Mouse (Mus musculus) liver, embryonic 15.5 days (tissue): ENCODE measurements around the gene Baiap3. TPM values are rescaled to one million over a fixed set of nuclear protein-coding genes. Genes with fewer than 3 reads are reported as not detected.
A peak's percentile ranks its signal among the peaks of the same experiment; 100 is the strongest.
"Not testable (repeated sequence)": the region's sequence is repeated elsewhere in the genome, so short reads cannot be mapped to it uniquely, and the experiment has no call there.

Experiments used
- ATAC-seq: fragments of 200-750 bp; cut with Nextera tagmentation; 2 replicates; pipeline ENCODE4 v1.8.0; 2017; ENCODE audit warnings: moderate number of reproducible peaks, mild to moderate bottlenecking, moderate library complexity; ENCODE audit not compliant: insufficient read depth
- H3K27ac ChIP-seq: fragments of 300-500 bp; sonication (generic); replicated peaks from 2 replicates; pipeline ENCODE4 v1.5.1; 2015; ENCODE audit warnings: mild to moderate bottlenecking, inconsistent platforms
- H3K27me3 ChIP-seq: fragments of 300-500 bp; sonication (generic); 2 replicates; pipeline ENCODE4 v1.6.1; 2015; ENCODE audit warnings: mild to moderate bottlenecking, inconsistent platforms
- H3K36me3 ChIP-seq: fragments of 300-500 bp; sonication (generic); replicated peaks from 2 replicates; pipeline ENCODE4 v1.6.1; 2015; ENCODE audit warnings: moderate library complexity, mild to moderate bottlenecking, inconsistent platforms
- H3K4me1 ChIP-seq: fragments of 300-500 bp; sonication (generic); replicated peaks from 2 replicates; pipeline ENCODE4 v1.6.1; 2015; ENCODE audit warnings: inconsistent platforms
- H3K4me2 ChIP-seq: fragments of 300-500 bp; sonication (generic); 2 replicates; pipeline ENCODE4 v1.6.1; 2015; ENCODE audit warnings: moderate library complexity, mild to moderate bottlenecking, inconsistent platforms
- H3K4me3 ChIP-seq: fragments of 300-500 bp; sonication (generic); replicated peaks from 2 replicates; pipeline ENCODE4 v1.5.1; 2015; ENCODE audit warnings: mild to moderate bottlenecking, inconsistent platforms
- H3K9ac ChIP-seq: fragments of 300-500 bp; sonication (generic); 2 replicates; pipeline ENCODE4 v1.6.1; 2015; ENCODE audit warnings: moderate library complexity, mild to moderate bottlenecking, inconsistent platforms
- H3K9me3 ChIP-seq: fragments of 300-500 bp; sonication (generic); replicated peaks from 2 replicates; pipeline ENCODE4 v1.6.1; 2016; ENCODE audit warnings: inconsistent platforms
- WGBS: fragments of 180-500 bp; shearing (Covaris S2); methylation state at CpG from one replicate; pipeline ENCODE4 v1.1.7; 2015; ENCODE audit warnings: mixed read lengths; ENCODE audit not compliant: insufficient replicate concordance; 5-methylcytosine and 5-hydroxymethylcytosine counted together
- polyA plus RNA-seq: library from polyadenylated mRNA; unstranded; fragments of >200 nt; fragmentation: Nextera tagmentation; extraction: Ambion mirVana; gene quantifications from 2 replicates; pipeline ENCODE4 v1.2.1, GENCODE M21; 2015

Gene Baiap3
- polyA plus RNA-seq, 1 experiment from 2014 or later, result 0.30 TPM

DNA sequence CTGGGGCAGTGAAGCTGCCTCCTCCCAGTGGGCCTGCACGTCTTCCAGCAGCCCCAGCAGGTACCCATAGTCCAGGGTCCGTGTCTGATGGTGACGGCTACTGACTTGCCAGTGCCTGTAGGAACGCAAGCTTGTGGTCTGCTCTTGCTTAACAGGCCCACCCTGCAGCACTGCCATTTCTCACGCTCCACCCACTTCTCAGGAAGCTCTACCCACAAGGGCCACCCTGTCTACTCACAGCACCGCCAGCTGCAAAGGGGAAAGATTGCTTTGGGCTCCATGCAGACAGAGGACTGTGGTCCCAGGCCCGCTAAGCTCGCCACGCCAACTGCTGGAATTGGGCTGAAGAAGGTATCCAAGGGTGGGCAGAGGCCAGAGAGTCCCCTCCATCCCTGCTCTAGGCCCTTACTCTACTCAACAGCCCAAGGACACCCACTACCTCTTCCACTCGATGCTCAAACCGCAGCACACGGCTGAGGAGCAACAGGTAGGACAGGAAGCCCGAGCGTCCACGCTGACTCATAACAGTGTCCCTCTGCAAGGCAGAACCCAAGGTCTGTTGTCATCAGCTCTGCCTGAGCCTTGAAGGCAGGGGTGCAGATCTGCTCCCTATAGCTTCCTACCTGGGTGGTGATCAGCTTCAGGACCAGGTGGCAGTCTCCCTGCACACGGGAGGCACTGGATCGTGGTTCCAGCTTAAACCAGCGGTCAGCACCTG is 8.0 kb downstream of the Baiap3 start:
- Histone ChIP-seq H3K27me3 (peaks cover 33% of the 10 kb centered on the region), H3K36me3 (peaks cover 15% of the 10 kb centered on the region), H3K9me3 (no peaks in the 10 kb centered on the region), H3K4me1 (no peaks in the 10 kb centered on the region), H3K4me3 (no peak overlapping the region), H3K27ac (no peak overlapping the region), H3K4me2 (peak overlapping the region; percentile 13; the same call in 1 of the 2 replicates), H3K9ac (no peak overlapping the region)
- WGBS, result 38% methylated on average over 18 of the region's 18 CpGs
- no peak for ATAC-seq

DNA sequence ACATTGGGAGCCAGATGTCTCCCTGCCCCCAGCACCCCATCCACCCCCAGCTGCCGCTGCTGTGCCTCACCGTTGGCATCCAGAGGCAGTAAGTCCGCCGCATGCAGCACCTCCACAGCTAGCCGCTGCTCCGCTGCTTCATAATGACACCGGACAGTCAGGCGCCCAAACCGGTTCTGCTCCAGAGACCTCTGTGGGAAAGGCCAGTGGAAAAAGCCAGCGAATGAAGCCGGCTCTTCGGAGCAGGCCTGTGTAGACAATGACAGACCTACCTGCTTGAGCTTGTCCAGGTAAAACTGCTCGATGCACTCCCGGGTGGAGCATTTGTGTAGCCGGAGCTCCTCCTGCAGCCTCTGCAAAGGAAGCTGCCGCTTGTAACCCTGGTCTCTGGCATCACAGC is 11.9 kb downstream of the Baiap3 start:
- 84% methylated on average over 16 of the region's 16 CpGs for WGBS
- H3K4me1 ChIP-seq, result peaks cover 21% of the 10 kb centered on the region
- ATAC-seq, result no peak

DNA sequence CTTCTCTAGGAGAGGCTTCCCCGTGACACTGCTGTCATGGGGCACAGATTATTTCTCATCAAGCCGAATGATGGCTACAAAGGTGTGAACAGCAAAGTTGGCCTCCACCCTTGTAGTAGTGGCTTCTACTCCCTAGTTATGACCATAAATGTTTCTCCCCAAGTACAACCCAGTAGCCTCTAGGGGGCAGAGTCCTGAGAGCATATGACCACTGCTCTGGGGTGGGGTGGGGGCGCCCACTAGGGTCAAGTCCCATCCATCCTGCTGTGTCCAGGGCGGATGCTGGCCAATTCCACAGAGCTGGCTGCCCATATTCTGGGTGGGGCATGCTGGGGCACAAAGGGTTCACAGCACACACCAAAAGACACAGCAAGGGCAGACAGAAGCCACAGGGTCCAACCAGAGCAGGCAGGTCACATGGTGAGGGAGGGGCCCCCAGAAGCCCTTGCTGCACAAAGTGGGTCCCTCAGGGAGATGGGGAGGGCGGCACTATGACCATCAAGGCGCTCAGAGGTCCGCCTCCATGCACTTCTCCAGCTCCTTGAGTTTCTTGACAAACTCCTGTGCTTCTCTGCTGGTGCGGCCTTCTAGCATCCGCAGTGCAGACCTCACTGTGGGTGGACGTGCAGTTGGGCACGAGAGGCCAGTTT is 12.9 kb downstream of the Baiap3 start:
- no peak overlapping the region for H3K27ac ChIP-seq
- no peaks in the 10 kb centered on the region for H3K9me3 ChIP-seq
- no peak overlapping the region for H3K9ac ChIP-seq
- no peak overlapping the region for H3K4me3 ChIP-seq
- H3K4me1 ChIP-seq, result peaks cover 25% of the 10 kb centered on the region
- peaks cover 26% of the 10 kb centered on the region for H3K36me3 ChIP-seq
- 82% methylated on average over 11 of the region's 11 CpGs for WGBS
- no peak for ATAC-seq
- H3K27me3 ChIP-seq, result peaks cover 6% of the 10 kb centered on the region
- H3K4me2 ChIP-seq, result no peak overlapping the region

More for the DNA sequence above, 11.9 kb downstream of the Baiap3 start:
- H3K27me3 ChIP-seq, result peaks cover 7% of the 10 kb centered on the region
- H3K9ac ChIP-seq, result no peak overlapping the region
- no peak overlapping the region for H3K4me2 ChIP-seq
- H3K27ac ChIP-seq, result no peak overlapping the region
- H3K36me3 ChIP-seq, result peaks cover 26% of the 10 kb centered on the region
- no peaks in the 10 kb centered on the region for H3K9me3 ChIP-seq
- H3K4me3 ChIP-seq, result no peak overlapping the region

DNA sequence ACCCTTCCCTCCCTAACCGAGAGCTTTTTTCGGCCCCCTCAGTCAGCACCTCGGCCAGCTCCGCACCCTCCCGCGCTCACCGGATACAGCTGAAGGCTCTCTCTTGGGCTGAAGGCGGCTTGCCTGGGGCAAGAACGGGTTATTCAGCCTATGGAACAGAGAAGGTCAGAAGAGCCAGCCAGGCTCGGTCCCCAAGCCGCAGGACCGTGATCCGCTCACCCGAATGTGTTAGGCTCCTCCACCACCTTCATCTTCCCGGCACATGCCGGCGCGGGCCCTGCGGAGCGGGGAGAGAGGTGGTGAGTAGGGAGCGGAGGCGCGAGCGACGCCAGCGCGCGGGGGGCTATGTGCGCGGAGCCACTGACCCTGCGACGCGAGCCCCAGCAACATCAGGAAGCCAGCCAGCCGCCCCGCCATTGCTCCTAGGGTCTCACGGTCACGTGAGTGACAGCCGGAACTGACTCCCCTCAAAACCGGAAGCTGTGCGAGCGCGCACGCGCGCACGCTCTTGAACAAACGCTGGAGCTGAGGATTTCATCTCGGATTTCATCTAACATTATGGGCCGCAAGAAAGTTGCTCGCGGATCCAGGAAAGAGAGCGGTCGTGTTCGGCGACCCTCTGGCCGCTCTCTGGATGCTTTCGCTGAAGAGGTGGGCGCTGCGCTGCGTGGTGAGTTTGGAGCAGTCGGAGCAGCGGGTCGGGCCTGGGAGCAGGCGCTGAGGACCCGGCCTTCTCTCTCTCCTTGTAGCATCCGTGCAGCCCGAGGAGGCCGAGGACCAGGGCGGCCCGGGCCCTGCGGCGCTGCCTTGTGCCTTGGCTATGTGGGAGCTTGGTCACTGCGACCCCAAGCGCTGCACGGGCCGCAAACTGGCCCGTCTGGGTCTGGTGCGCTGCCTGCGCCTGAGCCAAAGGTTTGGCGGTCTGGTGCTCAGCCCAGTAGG is 16.2 kb downstream of the Baiap3 start, which contains the start of the genes Gnptg and Tsr3:
Gene Gnptg (minus strand): TSS at position 430 of the 942 bp plus-strand sequence.
Gene Tsr3 (plus strand): TSS at position 476 of the 942 bp plus-strand sequence.
- peak within 1 kb of the TSS; percentile 81 for H3K4me3 ChIP-seq
- H3K27me3 ChIP-seq, result no peaks in the 10 kb centered on the region
- peak within 1 kb of the TSS; percentile 86 for H3K4me2 ChIP-seq
- H3K36me3 ChIP-seq, result peaks cover 40% of the 10 kb centered on the region
- WGBS, result under 1% methylated on average over 80 of the region's 80 CpGs
- H3K9ac ChIP-seq, result peak within 1 kb of the TSS; percentile 76
- peaks cover 25% of the 10 kb centered on the region for H3K4me1 ChIP-seq
- peak within 1 kb of the TSS; percentile 49 for H3K27ac ChIP-seq
- peak; percentile 82 for ATAC-seq
- no peaks in the 10 kb centered on the region for H3K9me3 ChIP-seq

DNA sequence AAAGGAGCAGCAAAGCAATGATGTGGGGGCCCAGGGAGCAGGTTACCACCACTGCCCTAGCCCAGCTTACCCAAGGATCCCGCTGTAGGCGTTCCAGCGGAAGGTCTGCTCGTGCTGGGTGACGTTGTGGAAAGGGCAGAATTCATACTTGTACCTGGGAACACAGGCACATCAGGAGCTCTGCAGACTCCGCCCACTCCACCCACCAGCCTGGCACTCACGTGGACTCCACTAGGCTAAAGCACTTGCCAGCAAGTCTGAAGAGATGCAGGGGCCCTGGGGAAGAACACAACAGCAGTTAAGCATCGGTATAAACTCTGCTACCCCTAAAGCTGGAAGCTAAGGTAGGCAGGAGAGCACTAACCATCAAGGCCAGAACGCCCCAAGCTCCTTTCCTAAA is 20.5 kb downstream of the Baiap3 start:
- H3K27ac ChIP-seq, result no peak overlapping the region
- no peaks in the 10 kb centered on the region for H3K27me3 ChIP-seq
- no peak overlapping the region for H3K4me2 ChIP-seq
- no peak for ATAC-seq
- no peak overlapping the region for H3K9ac ChIP-seq
- H3K4me1 ChIP-seq, result peaks cover 14% of the 10 kb centered on the region
- no peak overlapping the region for H3K4me3 ChIP-seq
- H3K36me3 ChIP-seq, result peaks cover 31% of the 10 kb centered on the region
- 85% methylated on average over 9 of the region's 9 CpGs for WGBS
- no peaks in the 10 kb centered on the region for H3K9me3 ChIP-seq

DNA sequence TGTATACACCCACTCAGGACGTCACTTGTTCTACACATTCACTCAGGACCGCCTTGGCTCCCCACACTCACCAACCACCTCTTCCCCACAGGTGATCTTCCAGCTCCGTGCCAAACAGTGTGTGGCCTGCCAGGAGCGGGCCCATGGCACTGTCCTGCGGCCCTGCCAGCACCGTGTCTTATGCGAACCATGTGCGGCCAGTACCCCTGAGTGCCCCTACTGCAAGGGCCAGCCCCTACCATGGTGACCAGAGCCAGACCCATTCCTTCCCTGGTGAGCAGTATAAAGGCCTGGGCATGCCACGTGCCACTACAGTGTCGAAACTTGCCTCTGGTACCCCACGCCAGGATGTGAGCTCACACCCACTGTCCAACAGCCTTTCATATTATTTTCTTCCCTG is 24.5 kb downstream of the Baiap3 start:
- peaks cover 28% of the 10 kb centered on the region for H3K4me1 ChIP-seq
- H3K9ac ChIP-seq, H3K9me3 ChIP-seq, H3K4me2 ChIP-seq, H3K4me3 ChIP-seq, ATAC-seq, H3K27me3 ChIP-seq, H3K27ac ChIP-seq: not testable (repeated sequence)
- WGBS, result 89% methylated on average over 7 of the region's 11 CpGs
- peaks cover 71% of the 10 kb centered on the region for H3K36me3 ChIP-seq

DNA sequence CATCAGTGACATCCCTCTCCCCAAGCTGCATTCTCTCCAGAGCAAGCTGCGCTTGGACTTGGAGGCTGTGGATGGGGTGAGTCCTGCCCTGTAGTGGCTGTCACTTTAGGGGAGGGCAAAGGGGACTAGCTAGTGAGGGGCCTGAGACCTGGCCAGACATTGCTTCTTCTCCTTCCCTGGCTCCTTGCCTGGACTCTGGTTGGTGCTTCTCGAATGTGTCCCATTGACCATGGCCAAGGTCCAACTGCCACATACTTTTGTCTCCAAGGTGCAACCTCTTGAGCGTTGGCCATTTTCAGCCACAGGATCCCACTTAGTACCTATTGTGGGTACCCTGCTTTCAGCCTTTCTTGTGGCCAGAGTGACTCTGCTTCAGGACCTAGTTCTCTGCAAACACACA is 25.5 kb downstream of the Baiap3 start:
- H3K9me3 ChIP-seq, result no peaks in the 10 kb centered on the region
- ATAC-seq, result no peak
- H3K27ac ChIP-seq, result no peak overlapping the region
- no peak overlapping the region for H3K4me2 ChIP-seq
- H3K4me3 ChIP-seq, result no peak overlapping the region
- H3K4me1 ChIP-seq, result peaks cover 37% of the 10 kb centered on the region
- no peaks in the 10 kb centered on the region for H3K27me3 ChIP-seq
- peaks cover 70% of the 10 kb centered on the region for H3K36me3 ChIP-seq
- no peak overlapping the region for H3K9ac ChIP-seq
- WGBS, result 89% methylated on average over 3 of the region's 3 CpGs

DNA sequence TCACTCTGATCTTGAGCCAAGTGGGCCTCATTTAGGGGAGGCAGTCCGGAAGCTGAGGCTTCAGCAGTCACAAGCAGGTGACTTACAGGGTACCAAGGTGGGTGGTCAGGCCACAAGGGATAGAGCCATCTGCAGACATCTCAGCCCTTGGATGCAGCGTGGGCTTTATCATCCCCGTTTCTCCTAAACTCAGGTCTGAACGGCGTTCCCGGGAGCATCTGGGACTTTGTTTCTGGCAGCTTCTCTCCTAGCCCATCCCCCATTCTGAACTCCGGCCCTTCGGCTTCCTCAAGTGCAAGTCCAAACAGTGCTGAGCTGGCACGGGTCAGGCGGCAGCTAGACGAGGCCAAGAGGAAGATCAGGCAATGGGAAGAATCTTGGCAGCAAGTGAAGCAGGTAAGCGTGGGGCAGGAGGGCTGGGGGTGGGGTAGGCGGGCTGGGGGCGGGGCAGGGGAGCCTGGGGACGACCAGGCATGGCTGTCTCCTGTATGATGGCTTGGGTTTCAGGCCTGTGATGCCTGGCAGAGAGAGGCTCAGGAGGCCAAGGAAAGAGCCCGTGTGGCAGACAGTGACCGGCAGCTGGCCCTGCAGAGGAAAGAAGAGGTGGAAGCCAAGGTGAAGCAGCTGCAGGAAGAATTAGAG is 26.0 kb downstream of the Baiap3 start:
- H3K4me2 ChIP-seq, H3K9ac ChIP-seq, H3K9me3 ChIP-seq, H3K27me3 ChIP-seq, ATAC-seq, H3K4me3 ChIP-seq, H3K27ac ChIP-seq: not testable (repeated sequence)
- 66% methylated on average over 17 of the region's 17 CpGs for WGBS
- peaks cover 64% of the 10 kb centered on the region for H3K36me3 ChIP-seq
- peaks cover 43% of the 10 kb centered on the region for H3K4me1 ChIP-seq

DNA sequence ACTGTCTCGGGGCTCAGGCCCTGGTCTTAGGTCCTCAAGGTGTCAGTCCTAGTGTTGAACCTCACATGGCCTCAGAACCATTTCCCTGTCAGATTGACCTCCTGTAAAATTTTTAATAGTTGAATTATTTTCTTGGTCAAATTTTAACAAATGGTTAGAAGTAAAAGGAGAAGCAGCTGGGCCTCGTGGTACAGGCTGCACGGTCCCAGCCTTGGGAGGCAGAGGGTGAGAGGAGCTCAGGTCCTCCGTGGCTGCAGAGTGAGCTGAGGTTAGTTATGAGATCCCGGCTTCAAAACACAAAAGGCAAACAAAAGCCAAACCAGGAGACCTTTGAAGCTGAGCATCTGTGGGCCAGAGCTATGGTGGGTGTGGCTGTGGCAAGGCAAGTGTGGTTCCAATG is 28.2 kb downstream of the Baiap3 start:
- Histone ChIP-seq H3K27ac (0 out of 2 replicates have a peak overlapping the region, but pooled peaks have one; percentile 95), H3K9ac (no peak overlapping the region), H3K4me1 (peaks cover 64% of the 10 kb centered on the region), H3K27me3 (no peaks in the 10 kb centered on the region), H3K4me3 (no peak overlapping the region), H3K36me3 (peaks cover 58% of the 10 kb centered on the region), H3K9me3 (no peaks in the 10 kb centered on the region), H3K4me2 (no peak overlapping the region; the same call in 1 of the 2 replicates)
- no peak for ATAC-seq
- WGBS, result 82% methylated on average over 5 of the region's 5 CpGs

DNA sequence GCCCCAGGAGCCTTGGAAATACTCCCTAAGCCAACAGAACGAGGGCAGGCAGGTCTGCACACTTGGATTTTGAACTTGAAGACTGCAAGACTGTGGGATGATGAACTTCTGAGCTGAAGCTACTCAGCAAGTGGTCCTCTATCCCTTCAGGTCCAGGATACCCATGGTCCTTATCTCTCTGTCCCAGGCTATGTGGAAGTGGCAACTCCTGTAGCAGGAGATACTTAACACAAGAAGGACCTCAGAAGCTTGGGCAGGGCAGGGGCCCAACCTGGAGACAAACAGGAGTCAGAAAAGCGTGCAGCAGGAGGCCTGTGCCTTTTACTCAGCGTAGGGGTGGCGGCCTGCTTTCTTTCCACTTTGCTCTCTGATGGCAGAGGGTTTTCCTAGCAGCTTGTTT is 30.5 kb downstream of the Baiap3 start:
- Histone ChIP-seq H3K4me1 (peaks cover 84% of the 10 kb centered on the region), H3K27ac (peak overlapping the region; percentile 95), H3K4me3 (peak overlapping the region; percentile 80), H3K9me3 (no peaks in the 10 kb centered on the region), H3K27me3 (no peaks in the 10 kb centered on the region), H3K36me3 (peaks cover 49% of the 10 kb centered on the region), H3K9ac (peak overlapping the region; percentile 88), H3K4me2 (peak overlapping the region; percentile 85)
- WGBS, result 29% methylated on average over 4 of the region's 4 CpGs
- ATAC-seq, result peak; percentile 58
